Mouse (Mus musculus) heart, postnatal 14 days (tissue): ENCODE measurements at regions not wholly inside any gene's neighbourhood (a gene's known extent, or its start where the extent isn't known, plus 50 kb on each side); places are given as distances from the start of the nearest gene placed in this dataset.

Source experiments
- DNase-seq, 2 experiments: peaks; one replicate each; pipeline ENCODE4 v3.0.0; 2021 to 2022
- intact Hi-C: fragments of 180-260 bp; cut with DNase I; formaldehyde crosslinking; loops from one replicate; pipeline ENCODE4 v1.15.1; 2025

GRCm38 (mm10) chr11:37671320-37671719, 435.6 kb upstream of the Tenm2 start:
- intact Hi-C loops = no loop called here
- DNase-seq = no peak

DNA sequence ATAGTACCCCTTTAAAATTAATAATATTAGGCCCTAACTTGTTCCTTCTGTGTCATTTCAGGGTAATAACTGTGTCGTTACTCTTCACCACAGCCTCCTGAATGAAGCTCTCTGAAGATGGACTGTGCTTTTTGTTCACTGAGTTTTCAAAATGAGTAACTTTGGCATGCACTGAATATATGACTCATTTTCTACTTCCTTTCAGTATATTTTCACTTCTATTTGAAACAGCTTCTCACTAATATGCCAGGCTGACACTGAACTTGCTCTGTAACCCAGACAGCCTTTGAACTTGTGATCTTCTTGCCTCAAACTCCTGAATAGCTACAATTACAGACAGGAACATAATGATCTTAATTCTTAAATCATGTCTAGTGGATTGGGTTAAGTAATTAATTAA, 431.2 kb upstream of the Tenm2 start:
- DNase-seq = no peak
- intact Hi-C loops = no loop called here

DNA sequence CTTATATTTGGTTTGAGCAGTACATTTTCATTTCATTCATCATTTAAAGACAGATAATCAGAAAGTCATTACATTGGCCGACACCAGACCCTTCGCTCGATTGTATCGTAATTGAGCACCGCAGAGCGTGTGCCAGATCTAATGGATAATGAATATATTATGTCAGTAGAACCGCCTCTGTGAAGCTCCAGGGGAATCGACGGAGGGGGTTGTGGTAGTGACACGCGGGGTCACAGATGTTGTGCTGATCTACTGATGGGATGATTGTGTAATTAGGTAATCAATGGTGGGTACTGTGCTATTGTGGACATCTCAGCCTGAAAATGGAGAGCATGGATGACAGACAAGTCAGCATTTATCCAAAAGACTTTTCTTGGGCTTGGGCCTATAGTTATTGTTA, 414.3 kb upstream of the Tenm2 start:
- DNase-seq = no peak
- intact Hi-C loops = no loop called here

DNA sequence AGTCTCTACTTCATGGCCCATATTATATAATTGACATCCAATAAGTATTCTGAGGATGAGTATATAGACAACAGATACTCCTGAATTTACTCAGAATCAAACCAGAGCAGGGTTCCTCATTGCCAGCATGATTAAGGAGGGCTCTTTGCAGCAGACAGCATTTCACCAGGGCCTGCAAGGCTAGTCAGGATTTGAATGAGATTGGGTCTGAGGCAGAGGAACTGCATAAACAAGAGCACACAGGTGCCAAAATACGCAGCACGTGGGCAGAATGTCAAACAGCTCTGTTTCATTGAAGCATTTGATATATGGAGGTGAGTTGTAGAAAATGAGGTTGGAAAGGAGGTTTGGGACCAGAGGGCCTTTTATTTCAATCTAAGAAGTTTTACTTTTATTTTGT, 387.5 kb upstream of the Tenm2 start:
- intact Hi-C loops = no loop called here
- no peak for DNase-seq

DNA sequence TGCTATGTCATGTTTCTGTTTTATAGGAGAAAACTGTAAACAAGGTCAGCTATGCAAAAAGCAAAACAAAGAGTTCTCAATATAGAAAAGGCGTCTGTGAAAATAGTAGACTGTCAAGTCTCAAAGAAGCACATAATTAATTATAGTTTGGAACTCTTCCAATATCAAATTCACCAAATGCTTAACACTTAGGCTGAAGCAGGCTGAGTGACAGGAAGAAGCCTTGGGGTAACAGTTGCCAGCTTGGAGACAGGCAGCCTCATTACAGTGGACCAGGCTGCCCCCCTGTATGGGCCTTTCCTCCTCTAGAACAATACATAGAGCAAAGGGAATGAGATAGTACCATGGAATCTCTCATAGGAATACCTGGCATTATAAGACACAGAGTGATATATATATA, 364.8 kb upstream of the Tenm2 start:
- DNase-seq = no peak
- intact Hi-C loops = no loop called here

- intact Hi-C loops = no loop called here
- no peak for DNase-seq
These were observed 346.5 kb upstream of the Tenm2 start for GRCm38 (mm10) chr11:37582236-37582635.

DNA sequence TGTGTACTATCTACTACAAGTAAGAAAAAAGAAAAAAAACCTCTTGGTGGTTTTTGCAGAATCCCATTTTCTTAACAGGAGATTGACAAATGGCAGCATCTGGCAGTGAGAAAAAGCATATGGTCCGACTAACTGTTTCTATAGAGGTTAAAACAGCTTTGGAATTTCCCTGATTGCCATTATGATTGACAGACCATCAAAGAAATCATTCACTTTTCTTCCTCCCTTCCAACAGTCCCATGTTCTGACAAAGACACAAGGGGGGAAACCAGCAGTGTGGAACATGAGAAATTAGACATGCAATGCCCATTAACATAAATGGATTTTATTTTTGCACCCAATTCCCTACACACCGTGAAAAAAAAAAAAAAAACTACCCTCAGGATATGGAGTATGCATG, 297.9 kb upstream of the Tenm2 start:
- DNase-seq = no peak
- intact Hi-C loops = no loop called here

DNA sequence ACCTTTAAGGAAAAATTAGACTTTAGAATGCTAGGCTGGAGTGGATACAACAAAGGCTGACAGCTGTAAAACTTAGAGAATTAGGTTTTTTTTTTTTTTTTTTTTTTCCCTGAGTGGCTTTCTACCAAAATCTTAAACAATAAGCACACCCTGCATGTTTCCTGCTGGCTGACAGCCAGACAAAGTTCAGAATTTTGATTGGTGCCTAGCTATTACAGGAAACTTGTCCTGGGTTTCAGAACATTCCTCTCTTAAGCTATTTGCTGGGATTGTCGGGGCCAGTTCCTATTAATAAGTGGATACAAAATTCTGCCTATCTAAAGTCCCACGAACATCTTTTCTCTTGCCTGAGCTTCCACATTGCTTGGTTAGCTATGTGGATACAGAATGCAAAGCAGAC, 296.7 kb upstream of the Tenm2 start:
- intact Hi-C loops = no loop called here
- peak; percentile 58 to 60 for DNase-seq

- DNase-seq = no peak
- intact Hi-C loops = no loop called here
These were observed 262.8 kb upstream of the Tenm2 start for GRCm38 (mm10) chr11:37498463-37499015.

DNA sequence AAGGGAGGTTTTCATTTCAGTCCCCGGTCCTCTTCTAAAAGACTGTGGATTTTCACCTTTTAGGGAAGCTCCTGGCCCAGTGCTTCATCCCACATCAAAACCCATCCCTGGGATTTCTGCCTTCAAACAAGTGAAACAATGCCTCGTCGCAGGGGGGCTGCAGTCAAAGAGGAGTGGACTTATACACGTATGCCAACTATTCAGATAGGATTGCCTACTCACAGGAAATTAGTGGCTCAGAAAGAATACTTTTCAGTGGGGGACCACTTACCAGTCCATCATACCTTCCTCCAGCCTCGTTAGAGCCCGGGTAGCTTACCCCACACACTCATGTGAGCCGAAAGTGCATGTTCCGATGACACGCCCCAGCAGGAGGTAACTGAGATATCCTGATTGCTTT, 262.1 kb upstream of the Tenm2 start:
- intact Hi-C loops = no loop called here

GRCm38 (mm10) chr11:37480236-37480635, 244.5 kb upstream of the Tenm2 start:
- intact Hi-C loops = no loop called here
- peak; percentile 21 to 34 for DNase-seq

More for the DNA sequence above, 262.1 kb upstream of the Tenm2 start:
- no peak for DNase-seq

DNA sequence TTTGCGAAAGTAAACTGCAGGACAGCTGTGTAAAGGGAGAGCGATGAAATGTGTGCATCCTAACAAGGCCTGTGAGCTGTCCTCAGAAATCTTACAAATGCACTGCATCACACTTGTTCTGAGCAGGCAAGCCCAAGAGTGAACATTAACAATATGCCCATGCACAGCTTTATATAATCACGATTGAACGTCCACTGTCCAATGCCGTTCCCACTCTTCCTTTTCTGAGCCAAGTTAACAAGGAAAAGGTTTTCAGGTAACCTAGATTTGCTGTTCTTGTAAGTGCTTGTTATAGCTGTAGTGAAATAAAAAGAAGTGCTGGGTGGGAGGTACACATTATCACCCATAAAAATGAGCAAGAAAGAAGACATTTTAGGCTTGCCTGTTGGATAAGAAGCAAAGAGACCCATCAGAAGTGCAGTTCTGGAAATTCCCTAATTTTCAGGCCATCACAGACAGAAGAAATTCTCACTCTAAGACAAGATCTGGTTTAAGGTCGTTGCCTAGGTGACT, 243.3 kb upstream of the Tenm2 start:
- intact Hi-C loops = no loop called here
- no peak for DNase-seq

- intact Hi-C loops = no loop called here
- DNase-seq = no peak
These were observed 238.3 kb upstream of the Tenm2 start for GRCm38 (mm10) chr11:37474068-37474467.

GRCm38 (mm10) chr11:37463658-37464420, 228.1 kb upstream of the Tenm2 start:
- intact Hi-C loops = no loop called here
- DNase-seq = no peak

GRCm38 (mm10) chr11:37462375-37462774, 226.6 kb upstream of the Tenm2 start:
- intact Hi-C loops = no loop called here

GRCm38 (mm10) chr11:37447361-37447760, 211.6 kb upstream of the Tenm2 start:
- no peak for DNase-seq
- intact Hi-C loops = no loop called here

More at GRCm38 (mm10) chr11:37462375-37462774, 226.6 kb upstream of the Tenm2 start:
- DNase-seq = no peak

DNA sequence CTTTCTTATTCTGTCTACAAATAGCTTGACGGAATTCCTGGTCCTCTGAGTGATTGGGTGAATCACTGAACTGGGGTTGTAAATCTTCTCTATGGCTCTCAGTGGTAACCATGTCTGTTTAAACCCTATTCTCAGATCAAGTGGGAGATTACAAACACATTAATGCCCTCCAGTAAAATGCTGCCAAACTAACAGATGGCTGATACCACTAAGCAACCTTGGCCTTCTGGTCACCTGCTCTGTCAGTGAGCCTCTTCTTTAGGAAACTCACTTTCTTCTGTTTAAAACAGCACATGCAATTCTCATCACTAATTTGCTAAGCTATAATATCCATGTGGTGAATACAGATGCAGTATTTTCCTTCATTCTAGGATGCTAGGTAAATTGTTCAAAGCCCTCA, 210.9 kb upstream of the Tenm2 start:
- intact Hi-C loops = no loop called here
- DNase-seq = no peak

DNA sequence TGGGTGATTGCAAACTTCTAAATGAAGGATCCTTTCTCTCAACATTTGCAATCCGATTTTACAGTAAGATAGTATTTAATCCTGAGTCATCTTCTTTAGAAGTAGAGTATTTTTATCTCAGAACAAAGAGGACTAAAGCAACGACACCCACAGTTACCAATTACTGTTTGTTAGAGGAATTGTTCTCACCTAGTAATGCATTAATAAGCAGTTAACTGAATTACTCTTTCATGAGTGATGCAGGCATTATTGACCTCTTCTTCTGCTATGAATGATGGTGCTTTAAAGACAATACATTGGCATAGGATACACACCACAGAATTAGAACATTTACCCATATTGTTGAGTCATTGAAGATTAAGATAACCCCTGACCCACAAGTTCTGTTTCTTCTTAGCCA, 207.0 kb upstream of the Tenm2 start:
- intact Hi-C loops = no loop called here
- DNase-seq = no peak

DNA sequence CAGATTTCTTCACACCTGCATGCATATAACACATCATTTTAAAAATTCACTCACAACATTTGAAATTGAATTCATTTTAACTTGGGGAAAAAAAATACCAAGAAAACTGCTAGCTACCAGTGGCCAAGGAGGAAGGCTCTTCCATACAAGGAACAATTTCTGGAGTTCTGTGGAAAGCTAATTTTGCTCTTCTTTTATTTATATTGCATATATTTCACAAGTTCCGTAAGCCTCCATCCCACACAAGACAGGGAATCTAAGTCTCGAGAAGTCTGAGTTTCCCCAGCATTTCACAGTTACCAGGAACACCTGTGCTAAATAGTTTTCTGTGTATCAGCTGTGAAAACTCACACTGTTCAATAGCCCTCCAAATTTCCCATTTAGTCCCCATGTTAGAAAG, 198.8 kb upstream of the Tenm2 start:
- no peak for DNase-seq
- intact Hi-C loops = no loop called here

DNA sequence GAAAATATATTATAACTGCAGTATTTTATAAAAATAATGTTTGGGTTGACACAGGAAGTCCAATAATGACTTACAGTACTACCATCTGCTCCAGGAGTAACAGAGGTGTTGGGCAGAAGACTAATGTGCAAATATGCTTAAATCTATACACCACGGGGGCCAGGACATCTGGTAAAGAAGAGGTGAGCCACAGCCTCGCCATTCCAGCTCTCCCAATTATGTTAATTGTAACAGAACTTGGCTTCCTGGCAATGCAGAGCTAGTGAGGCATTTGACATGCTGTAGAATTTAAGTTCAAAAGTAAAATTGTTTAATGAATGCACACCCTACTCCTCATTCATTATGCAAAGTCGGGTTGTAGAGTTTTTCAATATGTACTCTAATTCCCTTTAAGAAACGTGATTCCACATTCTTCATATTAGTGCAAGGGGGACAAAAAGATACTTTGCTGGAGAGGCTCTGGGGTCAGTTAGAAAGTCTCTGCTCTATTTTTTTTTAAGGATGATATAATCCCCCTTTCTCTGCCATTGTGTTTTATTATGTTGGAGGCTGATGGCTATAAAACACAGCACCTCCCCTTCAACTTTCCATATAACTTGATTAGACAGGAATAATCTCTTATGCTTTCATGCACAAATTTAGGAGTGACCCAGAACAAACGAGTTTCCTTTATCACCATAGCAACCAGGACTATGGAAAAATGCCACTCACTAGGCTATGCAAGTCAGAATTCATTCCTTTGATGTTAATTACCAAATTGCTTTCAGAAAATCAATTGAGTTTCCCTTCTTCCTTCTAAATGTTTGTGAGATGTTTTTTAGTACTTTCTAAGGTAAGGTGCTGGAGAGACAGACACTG, 188.8 kb upstream of the Tenm2 start:
- DNase-seq = no peak
- intact Hi-C loops = no loop called here

DNA sequence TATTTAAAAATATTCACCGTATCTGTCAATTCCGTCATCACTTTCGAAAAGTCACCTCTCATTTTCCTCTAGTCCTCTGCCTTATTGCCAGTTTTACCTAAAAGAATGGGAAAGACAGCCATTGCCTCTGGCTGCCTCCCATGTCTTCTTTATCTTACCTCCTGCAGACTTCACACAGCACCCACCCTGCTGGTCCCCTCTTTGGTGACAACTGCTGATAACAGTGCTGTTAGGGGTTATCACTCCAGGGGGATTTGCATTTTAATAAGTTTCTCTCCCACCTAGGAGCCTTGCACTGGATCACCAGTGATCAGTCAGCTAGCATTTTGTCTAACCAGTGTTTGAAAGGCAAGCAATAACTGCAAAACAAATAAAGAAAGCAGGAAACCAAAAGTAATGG, 177.1 kb upstream of the Tenm2 start:
- no peak for DNase-seq
- intact Hi-C loops = no loop called here
